Mouse (Mus musculus) retina, postnatal 1 day (tissue): ENCODE data around the gene Ksr1.

Experiments used
- DNase-seq: peaks from one replicate; pipeline ENCODE4 v3.0.0-alpha.2; 2012

Gene Ksr1

DNA sequence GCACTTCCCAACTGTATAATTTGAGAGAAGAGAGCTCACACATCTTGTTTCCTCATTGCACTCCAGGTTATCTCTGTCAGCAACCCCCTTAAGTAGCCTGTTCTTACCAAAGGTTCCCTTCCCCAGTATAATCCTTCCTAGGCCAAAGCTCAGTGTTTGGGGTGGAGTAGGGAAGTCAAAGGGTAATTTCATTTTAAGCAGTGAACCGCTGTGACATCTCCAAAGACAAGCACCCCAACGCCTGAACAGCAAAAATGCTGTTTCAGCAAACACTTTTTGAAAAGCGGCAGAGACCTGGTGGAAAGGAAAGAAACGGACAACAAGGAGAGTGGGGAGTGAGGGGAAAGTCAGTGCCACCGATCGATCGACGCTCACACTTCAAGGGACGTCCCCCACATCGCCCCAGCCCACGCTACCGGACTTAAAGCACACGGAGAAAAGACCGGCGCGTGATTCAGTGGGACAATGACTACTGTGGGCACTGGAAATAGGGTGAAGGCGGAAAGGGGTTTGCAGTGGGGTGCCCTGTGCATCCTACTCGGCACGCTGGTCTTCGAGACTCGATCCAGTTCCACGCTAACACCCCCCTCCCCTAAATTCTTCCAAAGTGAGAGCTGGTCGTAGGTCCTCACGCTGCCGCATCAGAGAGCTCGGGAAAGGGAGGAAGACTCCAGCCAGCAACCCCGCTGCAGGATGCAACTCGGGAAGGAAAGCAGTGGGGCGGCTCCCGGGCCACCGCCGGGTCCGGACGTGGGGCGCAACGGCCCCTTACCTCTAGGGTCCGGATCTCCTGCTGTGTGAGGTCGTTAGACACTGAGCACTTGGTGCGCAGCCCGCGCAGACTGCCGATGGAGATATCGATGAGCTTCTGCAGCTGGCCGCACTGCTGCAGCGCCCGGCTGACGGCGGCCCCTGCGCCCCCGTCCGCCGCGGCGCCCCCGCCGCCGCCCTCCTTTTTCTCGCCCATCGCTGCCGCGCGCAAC, 633 bp downstream of the Ksr1 start:
- no peak for DNase-seq

DNA sequence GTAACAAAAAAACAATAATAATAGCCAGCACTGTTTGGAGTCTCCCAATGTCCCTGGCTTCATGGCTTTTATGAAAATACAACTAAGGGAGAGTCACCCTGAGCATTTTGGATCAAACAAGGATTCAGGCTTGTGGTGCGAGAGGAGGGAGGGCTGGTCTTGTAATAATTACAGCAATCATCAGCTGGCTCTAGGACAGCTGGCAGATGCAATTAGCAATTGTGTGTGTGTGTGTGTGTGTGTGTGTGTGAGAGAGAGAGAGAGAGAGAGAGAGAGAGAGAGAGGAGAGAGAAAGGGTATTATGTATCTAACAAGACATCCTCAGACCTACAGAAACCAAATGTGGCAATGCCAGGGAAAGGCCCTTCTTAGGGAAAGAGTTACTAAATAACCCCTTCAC, 1.5 kb downstream of the Ksr1 start:
- peak; percentile 74 for DNase-seq

DNA sequence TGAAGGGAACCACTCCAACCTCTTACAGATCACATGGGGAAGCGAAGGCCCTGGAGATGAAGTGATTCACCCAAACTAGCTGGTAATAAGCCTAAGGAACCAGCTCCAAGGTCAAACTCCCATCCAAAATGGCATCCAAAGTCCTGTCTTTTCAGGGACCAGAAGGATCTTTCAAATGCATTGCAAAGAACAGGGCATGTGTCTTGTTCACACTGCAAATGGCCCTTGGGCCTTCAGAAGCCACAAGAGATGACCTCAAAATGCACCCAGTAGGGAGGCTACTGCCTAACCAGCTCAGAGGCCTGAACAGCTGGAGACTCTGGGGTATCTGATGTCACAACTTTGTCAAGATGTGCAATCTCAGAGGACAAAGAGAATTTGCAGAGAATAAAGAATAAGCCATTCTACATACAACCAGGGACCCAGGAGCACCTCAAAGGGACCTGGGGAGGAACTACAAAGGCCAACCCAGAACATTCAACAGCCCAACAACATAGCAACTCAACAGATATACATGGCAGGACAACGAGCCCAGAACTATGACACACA, 2.1 kb downstream of the Ksr1 start:
- DNase-seq = no peak

DNA sequence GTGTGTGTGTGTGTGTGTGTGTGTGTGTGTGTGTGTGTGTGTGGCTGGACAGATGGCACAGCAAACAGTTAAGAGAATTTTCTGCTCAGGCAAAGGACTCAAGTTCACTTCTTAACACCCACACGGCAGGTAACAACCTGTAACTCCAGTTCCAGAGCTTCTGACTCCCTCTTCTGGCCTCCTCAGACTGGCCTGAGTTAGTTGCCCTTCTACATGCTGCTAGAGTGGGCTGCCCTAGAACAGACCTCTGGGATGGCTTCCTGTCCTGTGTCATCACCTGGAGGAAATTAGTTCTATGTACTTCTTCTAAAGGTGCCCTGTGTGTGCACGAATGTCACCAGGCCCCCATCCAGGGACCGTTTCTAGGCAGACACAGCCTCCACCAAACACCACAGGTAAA, 2.9 kb downstream of the Ksr1 start:
- no peak for DNase-seq

DNA sequence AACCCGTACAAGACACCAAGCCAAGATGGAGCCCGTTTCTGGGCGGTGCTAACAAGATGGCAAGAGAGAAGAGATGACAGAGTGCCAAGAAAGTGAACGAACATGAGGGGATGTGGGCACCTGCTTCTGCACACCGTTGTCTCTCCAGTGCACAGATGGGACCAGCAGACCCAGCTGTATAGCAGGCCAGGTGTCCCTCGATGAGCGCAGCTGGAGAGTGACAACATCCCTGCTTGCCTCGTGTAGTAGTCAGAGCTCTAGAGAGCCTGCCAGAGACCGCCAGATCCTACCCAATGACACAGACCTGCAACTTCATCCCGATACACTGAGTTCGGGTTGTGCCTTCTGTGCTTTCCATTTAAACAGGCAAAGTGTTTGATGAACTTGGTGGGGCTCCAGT, 3.8 kb downstream of the Ksr1 start:
- no peak for DNase-seq

DNA sequence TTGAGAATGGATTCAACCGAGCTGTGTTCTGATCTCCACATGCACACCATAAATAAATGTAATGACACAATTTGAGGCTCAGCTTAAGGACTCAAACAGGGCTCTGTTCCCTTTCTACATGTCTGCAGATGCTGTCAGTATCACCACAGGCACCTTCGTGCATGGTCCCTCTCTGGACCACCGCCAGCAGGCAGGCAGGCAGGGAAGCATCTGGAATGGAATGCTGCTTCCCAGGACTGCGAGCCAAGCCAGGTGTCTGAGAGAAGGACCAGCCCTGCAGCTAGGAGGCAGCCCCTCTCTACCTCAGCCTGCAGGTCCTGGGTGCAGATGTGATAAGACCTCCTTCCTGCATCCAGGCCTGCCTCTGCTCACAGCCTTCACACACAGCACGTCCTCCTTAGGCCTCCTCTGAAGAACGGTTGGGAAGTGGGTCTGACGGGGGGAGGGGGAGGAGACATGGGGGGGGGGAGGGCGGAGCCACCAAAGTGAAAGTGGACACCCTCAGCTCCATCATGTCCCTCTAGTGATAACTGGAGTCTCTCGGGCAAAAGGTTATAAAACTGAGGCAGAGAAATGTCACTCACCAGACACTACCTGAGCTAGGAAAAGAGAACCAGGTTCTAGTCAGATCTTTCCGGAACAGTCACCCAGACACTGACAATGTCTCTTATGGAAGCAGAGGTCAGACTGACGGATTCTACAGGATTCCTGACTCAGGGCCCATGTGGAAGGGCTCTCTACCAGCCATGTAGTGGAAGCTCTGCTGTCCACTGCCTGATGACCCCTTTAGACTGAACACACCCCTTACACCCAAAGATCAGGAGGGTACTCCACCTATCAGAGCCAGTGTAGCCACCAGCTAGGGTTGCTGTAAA, 4.7 kb downstream of the Ksr1 start:
- DNase-seq = peak; percentile 49

DNA sequence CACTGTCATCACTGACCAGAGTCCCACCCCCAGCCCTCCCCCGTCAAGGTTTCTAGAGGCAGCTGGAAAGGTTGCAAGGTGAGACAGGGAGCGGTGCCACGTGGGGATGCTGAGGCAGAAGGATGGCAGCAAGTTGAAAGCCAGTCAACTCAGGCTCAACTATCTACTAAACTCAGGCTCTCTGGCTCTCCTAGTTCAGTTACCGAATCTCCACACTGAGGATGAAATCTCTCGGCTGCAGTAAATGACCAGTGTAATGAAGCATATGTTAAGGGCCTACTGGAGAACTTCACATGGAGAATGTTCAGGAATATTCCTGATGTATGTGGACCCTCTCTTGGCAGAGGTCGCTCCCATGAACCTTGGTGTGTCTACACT, 5.7 kb downstream of the Ksr1 start:
- no peak for DNase-seq

DNA sequence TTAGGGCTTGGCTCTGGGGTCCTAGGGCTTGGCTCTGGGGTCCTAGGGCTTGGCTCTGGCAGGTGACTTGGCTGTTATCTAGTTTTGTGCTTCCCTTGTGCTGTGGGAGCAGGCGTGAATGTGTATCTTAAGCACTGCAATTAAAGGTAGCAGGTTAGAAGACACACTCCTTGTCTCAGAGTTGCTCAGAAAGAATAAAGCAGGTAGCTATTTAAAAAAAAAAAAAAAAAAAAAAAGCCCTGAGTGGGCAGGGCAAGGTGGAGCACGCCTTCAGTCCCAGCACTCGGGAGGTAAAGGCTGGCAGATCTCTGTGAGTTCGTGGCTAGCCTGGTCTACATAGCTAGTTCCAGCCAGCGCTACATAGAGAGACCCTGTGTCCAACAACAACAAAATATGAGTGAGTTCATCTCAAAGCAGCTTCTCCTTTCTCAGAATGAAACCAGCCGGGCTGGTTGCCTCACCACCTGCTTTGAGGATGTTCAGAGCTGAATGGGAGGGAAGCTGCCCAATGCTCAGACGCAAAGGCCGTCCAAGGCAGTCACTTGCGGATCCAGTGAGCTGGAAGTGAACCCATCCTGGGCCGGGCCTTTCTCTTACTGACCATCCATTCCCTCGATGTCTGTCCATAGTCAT, 6.2 kb downstream of the Ksr1 start:
- DNase-seq = no peak

DNA sequence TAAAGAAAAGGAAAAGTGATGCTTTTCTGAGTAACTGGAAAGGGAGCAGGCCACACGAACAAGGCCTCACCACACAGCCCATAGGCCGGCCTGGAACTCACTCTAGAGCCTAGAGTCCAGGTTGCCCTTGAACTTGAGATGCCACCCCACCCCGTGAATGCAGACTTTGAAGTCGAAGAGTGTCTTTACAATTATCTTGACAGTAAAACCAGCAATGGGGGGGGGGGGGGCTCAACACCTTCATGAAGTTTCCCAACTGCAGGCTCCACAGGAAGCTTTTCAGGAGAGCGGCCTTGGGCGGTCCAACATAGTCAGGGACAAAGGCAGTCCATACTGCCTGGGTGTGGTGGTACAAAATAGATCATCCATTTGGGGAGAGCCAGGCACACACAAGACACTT, 7.6 kb downstream of the Ksr1 start:
- DNase-seq = no peak

DNA sequence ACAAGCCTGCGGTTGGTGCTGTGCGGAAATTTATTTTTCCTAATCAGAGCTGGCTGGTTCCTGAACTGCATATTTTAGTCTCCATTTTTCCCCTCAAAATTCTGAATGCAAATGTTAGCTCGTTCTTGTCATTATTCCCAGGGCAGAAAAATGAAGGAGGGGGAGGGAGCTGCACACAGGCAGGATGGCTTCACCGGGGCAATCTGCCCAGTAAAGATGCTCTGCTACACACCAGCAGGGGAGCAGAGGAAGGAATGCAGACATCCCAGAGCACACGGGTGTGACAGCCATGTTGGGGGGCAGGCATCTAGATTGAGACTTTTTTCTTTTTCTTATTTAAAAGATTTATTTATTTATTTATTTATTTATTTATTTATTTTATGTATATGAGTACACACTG, 9.0 kb downstream of the Ksr1 start:
- no peak for DNase-seq

DNA sequence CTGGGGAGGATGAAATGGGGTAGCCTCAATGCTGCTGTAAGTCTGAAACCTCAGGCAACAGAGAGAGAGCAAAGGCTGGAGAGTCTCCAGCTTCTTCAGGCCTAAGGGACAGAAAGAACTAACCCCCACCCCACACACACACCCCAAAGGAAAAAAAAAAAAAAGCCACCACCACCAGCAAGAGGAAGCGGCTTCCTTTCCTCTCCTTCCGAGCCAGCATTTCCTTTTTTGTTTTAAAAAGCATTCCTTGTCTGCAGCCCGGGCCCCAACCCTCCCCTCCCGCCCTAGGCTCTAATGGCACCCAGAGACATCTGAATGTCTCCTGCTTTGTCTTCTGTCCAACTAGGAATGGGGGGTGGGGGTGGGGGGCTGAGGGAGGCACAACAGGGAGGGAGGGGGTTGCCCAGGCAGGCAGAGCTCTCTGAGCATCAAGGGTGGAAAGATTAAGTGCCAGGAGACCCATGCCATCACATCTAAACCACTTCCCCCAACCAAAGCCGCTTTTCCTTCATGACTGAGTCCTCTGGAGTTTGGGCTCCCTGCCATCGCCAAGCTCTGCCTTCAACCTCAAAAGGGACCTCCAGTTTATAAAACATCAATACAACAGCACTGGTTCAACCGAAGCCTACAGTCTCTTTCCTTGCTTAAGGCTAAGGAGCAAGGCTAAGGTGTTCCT, 10.4 kb downstream of the Ksr1 start:
- no peak for DNase-seq

DNA sequence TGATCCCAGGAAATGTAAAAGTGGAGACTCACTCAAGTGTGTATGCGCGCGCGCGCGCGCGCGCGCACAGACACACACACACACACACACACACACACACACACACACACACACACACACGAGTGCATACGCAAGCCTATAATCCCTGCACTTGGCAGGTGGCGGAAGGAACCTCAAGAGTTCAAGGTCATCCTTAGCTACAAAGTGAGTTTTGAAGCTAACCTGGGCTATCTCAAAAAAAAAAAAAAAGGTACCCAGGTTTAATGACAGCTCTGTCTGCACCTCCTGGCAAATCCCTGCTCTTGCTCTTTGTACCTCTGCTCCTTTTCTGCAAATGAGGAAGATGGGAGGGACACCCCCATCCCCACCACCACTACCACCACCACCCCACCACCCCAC, 11.1 kb downstream of the Ksr1 start:
- DNase-seq = no peak

DNA sequence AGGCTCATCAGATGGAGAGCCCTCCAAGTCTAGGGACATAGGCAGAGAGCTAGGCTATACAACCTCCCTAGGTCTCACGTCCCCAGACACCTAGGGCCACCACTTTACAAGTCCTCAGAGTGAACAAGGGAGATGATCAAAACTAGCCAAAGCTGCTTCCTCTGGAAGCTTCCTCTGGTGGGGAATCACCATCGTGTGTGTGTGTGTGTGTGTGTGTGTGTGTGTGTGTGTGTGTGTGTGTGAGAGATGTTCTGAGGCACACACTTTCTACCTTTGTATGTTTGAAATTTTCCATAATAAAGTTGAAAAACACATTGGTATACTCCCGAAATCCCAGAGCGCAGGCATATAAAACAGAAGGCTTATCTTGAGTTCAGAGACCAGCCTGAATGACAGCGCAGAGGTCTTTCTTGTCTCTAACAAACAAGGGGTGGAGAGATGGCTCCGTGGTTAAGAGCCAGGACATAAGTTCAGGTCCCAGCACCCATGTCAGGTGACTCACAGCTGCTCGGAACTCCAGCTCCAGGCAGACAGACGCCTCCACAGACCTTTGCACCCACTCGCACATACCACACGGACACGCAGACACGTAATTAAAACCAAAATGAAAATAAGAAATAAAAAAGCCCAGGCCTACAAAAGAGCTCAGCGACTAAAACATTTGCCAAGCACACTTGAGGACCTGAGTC, 11.6 kb downstream of the Ksr1 start:
- DNase-seq = no peak

DNA sequence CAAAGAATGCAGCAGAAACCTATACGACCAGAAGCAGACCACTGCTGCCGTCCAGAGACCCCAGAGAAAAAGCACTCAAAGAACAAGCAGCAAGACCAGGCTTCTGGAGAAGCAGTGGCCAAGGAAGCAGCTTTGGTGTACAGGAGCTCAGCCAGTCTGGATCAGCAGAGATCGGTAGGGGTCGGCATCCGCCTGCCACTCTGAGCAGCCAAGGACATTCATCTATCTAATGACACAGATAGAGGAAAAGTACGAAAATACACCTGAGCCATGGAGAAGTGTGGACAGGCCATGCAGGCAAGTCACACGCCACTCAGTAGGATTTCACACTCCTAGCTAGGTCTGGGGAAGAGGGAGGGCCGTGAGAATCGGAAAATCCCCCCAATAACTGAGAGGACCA, 12.2 kb downstream of the Ksr1 start:
- DNase-seq = no peak

DNA sequence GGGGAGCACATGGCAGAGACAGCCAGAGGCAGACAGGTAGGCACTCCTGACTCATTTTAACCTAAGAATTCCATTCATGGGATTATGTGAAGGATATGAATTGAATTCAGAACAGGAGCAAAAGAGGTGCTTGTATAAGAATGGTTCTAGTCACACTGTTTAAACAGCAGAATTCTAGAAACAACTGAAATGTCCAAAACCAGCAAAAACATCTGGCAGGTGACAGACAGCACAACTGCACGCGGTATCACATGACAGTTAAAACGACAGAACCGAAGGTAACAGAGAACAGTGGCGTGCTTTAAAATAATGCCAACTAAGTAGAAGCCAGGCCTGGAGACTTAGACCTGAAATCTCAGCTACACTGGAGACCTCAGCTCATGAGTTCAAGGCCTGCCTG, 13.2 kb downstream of the Ksr1 start:
- no peak for DNase-seq

DNA sequence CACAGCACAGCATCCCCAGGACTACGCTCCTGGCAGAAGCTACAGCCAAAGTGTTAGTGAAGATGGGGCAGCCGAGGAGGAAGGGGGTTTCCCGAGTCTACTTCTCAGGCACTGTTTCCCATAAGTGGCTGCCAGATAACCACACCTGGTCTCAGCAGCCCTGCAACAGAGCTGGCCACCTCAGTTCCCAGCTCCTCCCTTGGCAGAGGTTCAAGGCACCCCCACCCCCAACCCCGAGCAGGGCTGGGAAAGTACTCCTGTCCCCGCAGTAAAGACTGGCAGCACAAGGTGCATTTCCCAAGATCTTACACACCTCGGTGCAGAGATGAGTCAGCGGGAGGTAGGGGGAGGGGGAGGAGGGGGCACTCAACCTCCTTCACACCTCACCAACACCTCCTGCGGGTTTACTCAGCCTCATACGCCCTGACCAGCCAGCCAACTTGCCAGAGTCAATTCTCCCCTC, 14.2 kb downstream of the Ksr1 start:
- no peak for DNase-seq

DNA sequence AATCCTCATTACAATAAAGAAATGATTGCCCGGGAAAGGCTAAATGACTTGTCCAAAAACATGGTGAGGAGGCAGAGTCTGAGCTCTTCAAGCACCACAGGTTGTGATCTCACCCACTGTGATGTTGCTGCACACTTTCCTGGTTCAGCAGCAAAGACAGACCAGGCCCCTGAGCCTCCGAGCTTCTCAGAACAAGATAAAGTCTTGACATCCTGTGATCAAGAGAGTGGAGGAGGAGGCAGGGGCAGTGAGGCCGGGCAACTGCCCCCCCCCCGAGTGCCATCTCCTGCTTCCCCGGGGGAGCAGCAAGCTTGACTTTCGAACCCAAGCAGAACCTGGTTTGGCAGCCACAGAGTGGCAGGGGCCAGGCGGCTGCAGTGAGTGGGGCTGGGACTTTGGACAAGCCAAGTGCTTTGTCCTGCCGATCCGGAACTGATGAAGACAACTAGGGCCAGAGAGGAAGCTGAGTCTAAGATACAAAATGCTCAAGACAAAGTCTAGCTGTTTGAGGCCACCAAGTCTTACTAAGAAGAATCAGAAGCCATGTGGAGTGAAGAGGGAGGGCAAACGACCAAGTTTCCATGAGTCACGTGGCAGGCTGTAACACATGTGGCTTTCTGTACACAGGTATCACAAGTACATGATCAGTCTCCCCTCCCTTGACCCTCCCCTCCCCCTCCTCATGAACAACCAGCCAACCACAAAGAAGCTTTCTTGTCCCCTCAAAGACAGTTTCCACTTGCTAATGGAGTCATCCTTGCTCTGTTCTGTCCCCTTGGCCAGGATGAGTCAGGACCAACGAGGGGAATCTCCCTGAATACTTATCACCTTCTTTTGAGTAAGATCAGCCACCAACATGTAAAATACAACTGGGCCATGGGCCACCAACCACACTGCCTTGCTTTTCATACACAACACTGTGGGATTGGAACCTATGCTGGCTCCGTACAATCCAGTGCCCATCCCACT, 16.5 kb downstream of the Ksr1 start:
- no peak for DNase-seq

DNA sequence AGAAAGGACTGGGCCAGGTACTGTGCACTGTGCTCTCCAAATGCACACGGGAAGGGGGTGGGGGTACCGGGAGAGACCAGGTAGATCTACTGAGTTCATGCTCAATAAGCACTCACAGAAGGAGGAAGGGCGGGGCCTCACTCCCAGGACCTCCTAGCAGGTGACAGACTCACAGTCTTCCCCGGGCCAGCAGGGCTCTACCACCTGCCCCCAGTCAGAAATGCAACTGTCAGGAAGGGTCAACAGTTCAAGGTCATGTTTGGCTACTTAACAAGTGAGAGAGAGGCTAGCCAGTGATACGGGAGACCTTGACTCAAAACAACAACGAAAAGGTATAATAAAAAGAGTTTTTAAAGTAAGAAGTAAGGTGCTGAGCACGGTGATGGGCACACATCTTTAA, 18.0 kb downstream of the Ksr1 start:
- DNase-seq = no peak

DNA sequence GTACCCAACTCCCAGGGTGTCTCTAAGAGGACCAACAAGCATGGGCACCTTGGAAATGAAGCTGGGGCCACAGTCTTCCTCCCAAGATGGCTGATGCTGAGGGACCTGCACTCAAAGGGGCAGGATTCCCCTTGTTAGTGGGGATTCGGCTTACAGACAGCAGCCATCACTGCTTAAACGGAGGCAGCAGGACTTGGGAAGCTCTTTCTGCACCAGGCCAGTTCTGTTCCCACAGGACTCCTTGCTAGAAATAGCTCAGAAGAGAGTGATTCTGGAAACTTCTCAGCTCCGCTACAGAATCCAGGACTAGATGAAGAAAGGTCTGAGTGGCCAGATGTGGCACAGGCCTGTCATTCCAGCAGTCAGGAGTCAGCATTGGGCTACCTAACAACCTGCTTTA, 19.2 kb downstream of the Ksr1 start:
- DNase-seq = no peak

DNA sequence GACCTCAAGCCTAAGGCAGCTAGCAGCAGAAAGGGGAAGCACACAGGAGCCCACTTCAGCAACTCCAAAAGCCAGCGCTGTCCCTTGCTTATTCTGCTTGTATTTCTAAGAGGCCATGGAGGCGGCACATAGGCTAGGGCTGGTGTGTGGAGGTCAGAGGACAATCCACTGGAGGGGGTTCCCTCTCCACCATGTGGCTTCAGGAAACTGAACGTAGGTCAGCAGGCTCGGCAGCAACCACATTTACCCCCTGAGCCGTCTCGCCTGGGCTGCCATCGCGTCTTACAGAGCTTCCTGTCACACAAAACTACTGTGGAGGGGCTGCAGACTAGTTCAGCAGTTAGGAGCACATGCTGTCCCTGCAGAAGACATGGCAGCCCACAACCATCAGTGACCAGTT, 20.4 kb downstream of the Ksr1 start:
- no peak for DNase-seq

DNA sequence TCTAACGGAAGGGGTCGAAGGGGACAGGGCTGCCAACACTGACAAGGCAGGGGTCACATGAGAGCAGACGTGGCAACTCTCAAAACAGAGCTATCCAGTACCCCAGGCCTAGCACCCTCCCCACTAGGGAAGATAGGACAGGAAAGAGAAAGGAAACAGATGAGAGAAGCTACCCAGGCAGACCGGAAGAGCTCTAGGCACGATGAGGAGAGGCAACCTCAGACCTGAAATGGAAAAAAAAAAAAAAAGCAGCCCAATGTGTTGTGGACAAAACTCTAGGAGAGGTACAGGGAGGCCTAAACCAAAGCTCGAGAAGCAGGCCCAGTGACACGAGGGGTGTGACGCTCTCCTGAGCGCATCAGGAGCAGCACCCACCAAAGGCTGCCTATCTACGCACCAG, 23.7 kb downstream of the Ksr1 start:
- no peak for DNase-seq
